Mouse (Mus musculus) embryonic facial prominence, embryonic 14.5 days (tissue): ENCODE measurements at regions not wholly inside any gene's neighbourhood (a gene's known extent, or its start where the extent isn't known, plus 50 kb on each side); places are given as distances from the start of the nearest gene placed in this dataset.

ENCODE experiments used
- ATAC-seq: fragments of 200-750 bp; cut with Nextera tagmentation; 2 replicates; pipeline ENCODE4 v1.8.0; 2017; ENCODE audit warnings: low read depth, moderate number of reproducible peaks, moderate TSS enrichment
- DNase-seq: peaks from one replicate; pipeline ENCODE4 v3.0.0-alpha.2; 2015; ENCODE audit warnings: low spot score
- H3K27ac ChIP-seq: fragments of 300-500 bp; sonication (generic); replicated peaks from 2 replicates; pipeline ENCODE4 v1.5.1; 2014; ENCODE audit warnings: low read depth, mild to moderate bottlenecking, low read length, moderate library complexity
- H3K27me3 ChIP-seq: fragments of 300-500 bp; sonication (generic); replicated peaks from 2 replicates; pipeline ENCODE4 v1.6.1; 2014; ENCODE audit warnings: low read length; ENCODE audit not compliant: control insufficient read depth, insufficient read depth
- H3K36me3 ChIP-seq: fragments of 300-500 bp; sonication (generic); 2 replicates; pipeline ENCODE4 v1.6.1; 2014; ENCODE audit warnings: low read length, mixed read lengths; ENCODE audit not compliant: control insufficient read depth, insufficient read depth
- H3K4me1 ChIP-seq: fragments of 300-500 bp; sonication (generic); 2 replicates; pipeline ENCODE4 v1.6.1; 2014; ENCODE audit warnings: antibody characterized with exemption, low read length; ENCODE audit not compliant: control insufficient read depth, insufficient read depth
- H3K4me2 ChIP-seq: fragments of 300-500 bp; sonication (generic); 2 replicates; pipeline ENCODE4 v1.6.1; 2014; ENCODE audit warnings: low read depth, mild to moderate bottlenecking, low read length, moderate library complexity, mixed read lengths
- H3K4me3 ChIP-seq: fragments of 300-500 bp; sonication (generic); 2 replicates; pipeline ENCODE4 v1.5.1; 2014; ENCODE audit warnings: low read depth, mild to moderate bottlenecking, low read length
- H3K9ac ChIP-seq: fragments of 300-500 bp; sonication (generic); 2 replicates; pipeline ENCODE4 v1.6.1; 2014; ENCODE audit warnings: low read depth, mild to moderate bottlenecking, low read length, moderate library complexity, mixed read lengths
- H3K9me3 ChIP-seq: fragments of 300-500 bp; sonication (generic); 2 replicates; pipeline ENCODE4 v1.6.1; 2016; ENCODE audit warnings: low read length; ENCODE audit not compliant: control insufficient read depth
- WGBS: fragments of 180-500 bp; shearing (Covaris S2); extraction: QIAGEN DNeasy Blood & Tissue Kit; methylation state at CpG from one replicate; pipeline ENCODE4 v1.1.7; 2014; 5-methylcytosine and 5-hydroxymethylcytosine counted together

DNA sequence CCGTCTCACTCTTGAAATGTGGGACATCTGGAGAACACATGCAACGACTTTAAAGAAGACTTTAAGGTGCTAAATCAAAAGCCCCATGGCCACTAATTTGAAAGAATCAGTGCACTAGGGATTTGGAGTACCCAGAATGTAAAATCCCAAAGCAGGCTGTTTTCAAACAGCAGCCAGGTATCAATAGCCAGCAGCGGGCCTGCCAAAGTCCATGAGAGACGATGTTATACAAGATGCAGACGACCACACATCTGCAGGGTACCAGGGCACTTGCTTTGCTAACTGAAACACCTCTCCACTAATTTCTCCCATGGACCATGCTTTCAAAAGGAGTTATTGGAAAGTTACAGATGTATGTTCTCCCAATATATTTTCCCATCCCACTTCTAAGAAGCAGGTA is 119.9 kb upstream of the Csl start:
- H3K4me3 ChIP-seq = no peak overlapping the region
- no peak for ATAC-seq
- H3K4me2 ChIP-seq = no peak overlapping the region
- H3K9me3 ChIP-seq = no peaks in the 10 kb centered on the region
- H3K27me3 ChIP-seq = no peaks in the 10 kb centered on the region
- H3K9ac ChIP-seq = no peak overlapping the region
- no peaks in the 10 kb centered on the region for H3K36me3 ChIP-seq
- WGBS = 48% methylated on average over 5 of the region's 5 CpGs
- H3K4me1 ChIP-seq = no peaks in the 10 kb centered on the region
- no peak overlapping the region for H3K27ac ChIP-seq
- no peak for DNase-seq

DNA sequence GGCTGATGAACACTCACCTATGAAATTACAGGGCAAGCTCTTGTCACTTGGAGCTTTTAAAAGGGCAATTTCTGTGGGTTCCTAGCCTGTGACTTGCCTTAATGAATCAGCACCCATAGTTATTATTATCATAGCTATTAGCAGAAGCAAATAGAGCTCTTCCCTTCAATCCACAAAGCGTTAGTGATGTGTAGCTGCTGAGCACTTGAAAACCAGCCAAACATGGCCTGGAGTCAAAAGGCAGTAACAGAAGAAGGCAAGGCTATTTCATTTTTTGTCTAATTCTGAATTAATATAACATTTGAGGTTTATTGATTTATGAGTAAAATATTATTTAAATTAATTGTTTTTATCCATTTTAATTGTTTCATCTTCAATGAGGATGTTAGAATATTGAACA is 105.3 kb upstream of the Csl start:
- Histone ChIP-seq H3K4me2 (no peak overlapping the region), H3K36me3 (no peaks in the 10 kb centered on the region), H3K27me3 (no peaks in the 10 kb centered on the region), H3K9ac (no peak overlapping the region), H3K4me3 (no peak overlapping the region), H3K4me1 (no peaks in the 10 kb centered on the region), H3K27ac (no peak overlapping the region), H3K9me3 (no peaks in the 10 kb centered on the region)
- DNase-seq (no peak), ATAC-seq (no peak)
- WGBS = 82% methylated on average over 1 of the region's 1 CpGs

DNA sequence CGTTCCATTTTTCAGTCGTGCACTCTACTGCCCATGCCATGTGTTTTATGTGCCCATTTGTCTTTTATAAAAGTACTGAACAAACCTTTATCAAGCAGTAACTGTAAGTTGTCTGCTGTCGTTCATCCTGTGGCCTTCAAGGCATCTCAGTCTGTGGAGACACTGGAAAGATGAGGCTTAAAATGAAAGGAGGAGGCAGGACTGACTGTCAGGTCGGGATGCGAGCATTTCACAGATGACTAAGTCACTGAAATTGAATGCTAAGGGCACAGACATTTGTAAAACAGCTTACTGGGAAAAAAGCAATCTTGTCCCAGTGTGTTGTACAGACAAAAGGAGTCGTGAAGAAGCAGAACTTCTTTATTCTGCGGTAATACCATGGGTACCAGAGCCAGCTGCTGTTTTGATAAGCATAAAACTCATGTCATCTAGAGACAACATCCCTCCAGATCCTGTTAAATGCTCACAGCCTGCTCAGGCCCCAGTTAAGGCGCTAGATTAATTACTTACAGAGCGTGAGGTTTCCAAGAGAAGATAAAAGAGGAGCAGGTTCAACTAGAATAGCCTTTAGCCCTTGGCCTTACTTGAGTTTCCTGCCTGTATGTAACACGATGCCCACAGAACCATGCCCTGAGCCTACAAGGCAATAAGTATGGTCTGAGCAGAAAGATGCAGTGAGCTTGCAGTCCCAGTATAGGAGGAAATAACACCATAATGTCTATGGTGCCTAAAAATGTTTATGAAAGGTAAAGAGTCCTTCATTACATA is 101.0 kb upstream of the Csl start:
- Histone ChIP-seq H3K36me3 (no peaks in the 10 kb centered on the region), H3K9me3 (no peaks in the 10 kb centered on the region), H3K9ac (no peak overlapping the region), H3K4me2 (no peak overlapping the region), H3K27me3 (no peaks in the 10 kb centered on the region), H3K4me1 (no peaks in the 10 kb centered on the region), H3K27ac (no peak overlapping the region), H3K4me3 (no peak overlapping the region)
- no peak for DNase-seq
- 41% methylated on average over 10 of the region's 10 CpGs for whole genome bisulfite sequencing
- ATAC-seq = peak; percentile 50; the same call in 1 of the 2 replicates

DNA sequence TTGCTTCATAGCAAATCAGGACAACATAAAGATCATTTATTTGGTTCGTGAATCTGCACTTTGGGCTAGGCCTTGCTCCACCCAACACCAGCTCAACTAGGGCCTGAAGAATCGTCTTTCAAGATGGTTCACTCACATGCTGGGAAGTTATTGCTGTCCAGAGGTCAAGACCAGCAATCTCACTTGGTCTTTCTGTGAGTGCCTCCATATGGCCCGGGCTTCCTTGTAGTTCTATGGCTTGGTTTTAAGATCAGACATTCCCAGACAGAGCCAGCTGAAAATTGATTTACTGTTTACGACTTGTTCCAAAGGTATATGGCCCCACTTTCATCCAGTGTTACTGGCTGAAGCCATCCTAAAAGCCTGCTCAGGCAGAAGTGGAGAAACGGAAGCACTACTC is 84.7 kb upstream of the Csl start:
- Histone ChIP-seq H3K9ac (no peak overlapping the region), H3K27ac (no peak overlapping the region), H3K9me3 (peaks cover 6% of the 10 kb centered on the region), H3K27me3 (no peaks in the 10 kb centered on the region), H3K36me3 (no peaks in the 10 kb centered on the region), H3K4me2 (no peak overlapping the region), H3K4me3 (no peak overlapping the region), H3K4me1 (no peaks in the 10 kb centered on the region)
- WGBS = 79% methylated on average over 5 of the region's 5 CpGs
- ATAC-seq (no peak), DNase-seq (no peak)

DNA sequence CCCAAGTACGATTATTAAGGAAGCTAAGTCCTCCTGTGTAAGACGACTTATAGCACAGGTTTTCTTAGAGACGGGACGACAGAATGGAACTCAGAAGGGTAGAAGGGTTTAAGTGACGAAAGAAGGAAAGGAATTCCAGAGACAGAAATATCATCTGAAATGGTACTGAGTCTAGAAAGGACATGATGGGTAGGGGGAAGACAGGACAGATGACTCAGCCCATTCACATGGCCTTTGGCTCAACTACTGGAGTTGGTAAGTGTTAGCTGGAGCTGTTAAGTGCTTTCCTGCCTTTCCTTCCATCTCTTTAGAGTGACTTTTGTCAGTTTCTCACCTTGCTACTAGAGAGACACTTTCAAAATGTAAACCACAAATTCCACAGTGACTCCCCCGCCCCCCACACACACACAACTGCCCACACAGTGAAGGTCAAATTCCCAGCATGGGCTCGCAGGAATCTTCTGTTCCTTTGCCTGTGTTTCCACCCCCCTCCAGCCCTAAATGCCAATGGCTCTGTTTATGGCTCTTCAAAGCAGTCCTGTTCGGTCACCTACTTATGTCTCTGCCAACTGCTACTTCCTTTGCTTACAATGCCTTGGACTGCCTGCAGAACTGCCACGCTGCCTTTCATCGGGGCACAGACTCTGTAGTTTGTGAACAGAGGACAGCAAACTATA is 81.8 kb upstream of the Csl start:
- WGBS = 78% methylated on average over 10 of the region's 10 CpGs
- DNase-seq = no peak
- no peaks in the 10 kb centered on the region for H3K9me3 ChIP-seq
- H3K9ac ChIP-seq = no peak overlapping the region
- H3K36me3 ChIP-seq = no peaks in the 10 kb centered on the region
- no peak overlapping the region for H3K4me3 ChIP-seq
- H3K4me2 ChIP-seq = no peak overlapping the region
- no peaks in the 10 kb centered on the region for H3K4me1 ChIP-seq
- ATAC-seq = no peak
- no peaks in the 10 kb centered on the region for H3K27me3 ChIP-seq
- H3K27ac ChIP-seq = no peak overlapping the region

DNA sequence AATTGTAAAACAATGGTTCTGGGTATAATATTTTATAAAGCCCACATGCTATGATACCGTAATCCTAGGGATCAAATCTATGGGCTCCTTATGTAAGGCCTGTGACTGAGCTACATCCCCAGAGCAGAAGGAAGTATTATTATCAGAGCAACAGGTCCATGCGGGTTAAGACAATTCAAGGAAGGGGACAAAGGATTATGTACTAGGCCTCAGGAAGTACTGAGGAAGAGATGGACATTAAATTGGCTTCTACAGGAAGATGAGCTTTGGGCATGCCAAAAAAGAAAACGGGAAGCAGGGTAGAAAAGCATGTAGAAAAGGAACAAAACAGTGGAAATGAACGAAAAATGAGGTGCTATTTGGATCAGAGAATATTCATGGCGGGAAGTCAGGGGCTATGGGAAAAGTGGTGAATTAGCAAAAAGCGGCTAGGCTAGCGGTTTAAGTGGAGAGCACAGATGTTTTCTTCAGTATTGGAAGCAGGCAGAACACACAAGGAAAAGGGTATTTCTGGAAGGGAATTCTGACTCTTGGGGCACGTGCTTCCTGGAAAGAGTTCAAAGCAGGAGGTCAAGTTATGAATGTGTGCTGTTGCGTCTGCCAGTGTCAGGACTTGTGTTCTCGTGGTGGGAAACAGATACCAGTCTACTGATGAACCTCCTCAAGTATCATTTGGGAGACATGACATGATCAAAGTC is 80.9 kb upstream of the Csl start:
- ATAC-seq = no peak
- Histone ChIP-seq H3K9me3 (no peaks in the 10 kb centered on the region), H3K4me1 (no peaks in the 10 kb centered on the region), H3K4me2 (no peak overlapping the region), H3K36me3 (no peaks in the 10 kb centered on the region), H3K4me3 (no peak overlapping the region), H3K27me3 (no peaks in the 10 kb centered on the region), H3K9ac (no peak overlapping the region), H3K27ac (no peak overlapping the region)
- 72% methylated on average over 10 of the region's 10 CpGs for WGBS
- no peak for DNase-seq

DNA sequence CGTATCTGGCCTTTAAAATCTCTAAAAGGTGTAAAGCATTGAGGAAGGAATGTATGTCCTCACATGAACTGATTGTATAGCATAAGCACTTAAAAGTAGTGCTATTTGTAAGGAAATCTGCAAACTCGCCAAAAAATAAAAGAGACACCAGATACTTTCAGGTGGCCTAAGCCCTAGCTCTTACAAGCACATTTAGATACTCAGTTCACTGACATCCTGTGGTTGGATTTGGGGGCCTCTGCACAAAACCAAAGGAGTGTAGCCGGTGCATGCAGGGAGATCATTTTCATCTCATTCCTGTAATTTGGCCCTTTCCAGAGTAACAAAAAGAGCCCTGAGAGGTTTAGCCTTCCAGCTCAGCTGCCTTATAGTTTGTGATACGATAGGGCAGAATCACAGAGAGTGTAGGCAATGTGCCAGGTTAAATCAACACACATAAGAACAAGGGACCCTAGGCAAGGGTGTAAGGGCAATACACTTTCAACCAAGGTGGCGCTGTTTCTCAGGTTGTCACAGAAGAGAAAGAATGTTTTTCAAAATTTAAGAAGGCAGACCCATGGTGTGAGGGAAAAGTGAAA is 77.5 kb upstream of the Csl start:
- Histone ChIP-seq H3K4me1 (no peaks in the 10 kb centered on the region), H3K9me3 (no peaks in the 10 kb centered on the region), H3K27me3 (no peaks in the 10 kb centered on the region), H3K4me3 (no peak overlapping the region), H3K27ac (no peak overlapping the region), H3K36me3 (no peaks in the 10 kb centered on the region), H3K4me2 (no peak overlapping the region), H3K9ac (no peak overlapping the region)
- peak; percentile 84 for DNase-seq
- WGBS = 60% methylated on average over 5 of the region's 5 CpGs
- ATAC-seq = peak; percentile 93

DNA sequence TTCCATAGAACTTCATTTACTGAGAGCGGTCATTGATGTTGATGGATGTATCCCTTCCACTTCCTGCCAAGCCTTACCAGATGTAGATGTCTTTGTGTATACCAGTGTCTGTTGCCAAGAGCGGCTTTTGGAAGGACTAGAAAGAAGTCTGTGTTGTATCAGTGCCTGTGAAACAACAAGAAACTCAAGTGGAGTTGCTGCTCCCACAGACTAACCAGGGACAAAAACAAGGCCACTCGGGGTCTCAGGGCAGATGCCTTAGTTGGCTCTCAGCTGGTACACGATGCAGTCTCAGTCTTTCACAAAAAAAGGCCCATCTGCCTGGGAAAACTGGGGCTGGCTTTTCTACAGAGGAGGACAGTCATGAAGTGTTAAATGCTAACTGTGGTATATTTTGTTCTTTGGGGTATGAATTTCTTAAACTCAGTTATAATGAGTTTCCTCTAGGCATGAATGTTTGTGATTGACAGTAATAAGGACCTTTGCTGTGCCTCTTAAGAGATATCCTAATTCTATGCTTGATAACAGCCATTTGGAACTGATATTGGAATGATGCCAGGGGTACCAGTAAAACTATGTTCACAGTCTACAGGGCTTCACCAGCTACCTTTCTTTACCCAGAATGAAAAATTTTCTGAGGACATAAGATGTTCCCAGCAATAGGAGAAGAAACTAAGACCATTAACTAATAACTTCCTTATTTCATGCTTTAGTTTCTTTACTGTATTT is 75.6 kb upstream of the Csl start:
- DNase-seq = no peak
- no peaks in the 10 kb centered on the region for H3K27me3 ChIP-seq
- H3K4me2 ChIP-seq = no peak overlapping the region
- no peak overlapping the region for H3K4me3 ChIP-seq
- ATAC-seq = no peak
- no peak overlapping the region for H3K27ac ChIP-seq
- H3K9me3 ChIP-seq = no peaks in the 10 kb centered on the region
- no peaks in the 10 kb centered on the region for H3K36me3 ChIP-seq
- H3K9ac ChIP-seq = no peak overlapping the region
- WGBS = 75% methylated on average over 4 of the region's 4 CpGs
- no peaks in the 10 kb centered on the region for H3K4me1 ChIP-seq
